Mouse (Mus musculus): ENCODE results near the gene Gng3. TPM values are rescaled to one million over a fixed set of nuclear protein-coding genes. Genes with fewer than 3 reads are reported as not detected.
A peak's percentile ranks its signal among the peaks of the same experiment; 100 is the strongest.
"Not testable (repeated sequence)": the region's sequence is repeated elsewhere in the genome, so short reads cannot be mapped to it uniquely, and the experiment has no call there.

The Gng3 gene
- polyA plus RNA-seq, 1 experiment from 2014 or later: 1.4 TPM

DNA sequence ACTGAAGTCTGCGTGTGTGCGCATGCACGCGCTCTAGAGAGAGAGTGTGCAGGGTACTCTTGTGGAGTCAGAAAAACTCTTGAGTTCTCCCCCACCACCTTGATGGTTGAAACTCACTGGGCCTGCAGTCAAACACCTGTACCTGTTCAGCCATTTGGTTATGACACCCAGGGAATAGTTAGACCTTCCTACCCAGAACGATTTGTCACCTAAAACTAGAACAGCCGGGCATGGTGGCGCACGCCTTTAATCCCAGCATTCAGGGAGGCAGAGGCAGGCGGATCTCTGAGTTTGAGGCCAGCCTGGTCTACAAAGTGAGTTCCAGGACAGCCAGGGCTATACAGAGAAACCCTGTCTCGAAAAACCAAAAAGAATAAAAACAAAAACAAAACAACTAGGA lies 2.7 kb downstream of the Gng3 start:
- not testable (repeated sequence) for H3K4me2 ChIP-seq (ENCODE audit: low read depth, low read length); ATAC-seq (replicated peaks; ENCODE audit: extremely low read depth, insufficient read depth, low FRiP score); H3K9me3 ChIP-seq (replicated peaks; ENCODE audit: control insufficient read depth, low read length); H3K27ac ChIP-seq (ENCODE audit: low read length); H3K4me3 ChIP-seq (ENCODE audit: low read length); H3K9ac ChIP-seq (ENCODE audit: low read length); H3K27me3 ChIP-seq (ENCODE audit: control insufficient read depth, insufficient read depth, low read length)
- peaks cover 26% of the 10 kb centered on the region for H3K4me1 ChIP-seq (ENCODE audit: control insufficient read depth, insufficient read depth, low read length)
- H3K36me3 ChIP-seq (ENCODE audit: control insufficient read depth, insufficient read depth): peaks cover 34% of the 10 kb centered on the region
- WGBS: 96% methylated on average over 10 of the region's 10 CpGs

DNA sequence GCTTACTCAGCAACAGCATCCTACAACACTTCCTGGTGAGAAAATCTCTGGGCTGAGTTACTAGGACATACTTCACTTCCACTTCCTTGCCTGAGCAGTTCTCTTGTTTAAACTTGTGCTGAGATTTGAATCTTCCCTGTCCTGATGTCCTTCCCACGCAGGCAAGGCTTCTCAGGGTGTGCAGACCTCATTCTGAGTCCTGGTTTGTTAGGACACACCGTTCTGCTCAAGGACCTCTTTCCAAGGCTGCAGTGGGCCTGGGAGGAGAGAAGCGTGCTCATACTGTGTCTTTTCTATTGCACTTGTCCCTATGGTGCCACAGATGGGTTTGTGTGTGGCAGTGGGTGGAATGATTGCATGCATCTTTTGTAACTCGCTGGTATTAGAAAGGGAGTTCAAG lies 6.0 kb downstream of the Gng3 start:
- Histone ChIP-seq H3K36me3 (ENCODE audit: control insufficient read depth, insufficient read depth) (peaks cover 67% of the 10 kb centered on the region), H3K27ac (ENCODE audit: low read length) (no peak overlapping the region), H3K4me1 (ENCODE audit: control insufficient read depth, insufficient read depth, low read length) (peaks cover under 1% of the 10 kb centered on the region; the same call in 1 of the 2 replicates), H3K4me3 (ENCODE audit: low read length) (no peak overlapping the region), H3K27me3 (ENCODE audit: control insufficient read depth, insufficient read depth, low read length) (no peaks in the 10 kb centered on the region), H3K4me2 (ENCODE audit: low read depth, low read length) (no peak overlapping the region), H3K9ac (ENCODE audit: low read length) (no peak overlapping the region), H3K9me3 (replicated peaks; ENCODE audit: control insufficient read depth, low read length) (no peaks in the 10 kb centered on the region)
- 87% methylated on average over 4 of the region's 4 CpGs for WGBS
- no peak for ATAC-seq (replicated peaks; ENCODE audit: extremely low read depth, insufficient read depth, low FRiP score)

DNA sequence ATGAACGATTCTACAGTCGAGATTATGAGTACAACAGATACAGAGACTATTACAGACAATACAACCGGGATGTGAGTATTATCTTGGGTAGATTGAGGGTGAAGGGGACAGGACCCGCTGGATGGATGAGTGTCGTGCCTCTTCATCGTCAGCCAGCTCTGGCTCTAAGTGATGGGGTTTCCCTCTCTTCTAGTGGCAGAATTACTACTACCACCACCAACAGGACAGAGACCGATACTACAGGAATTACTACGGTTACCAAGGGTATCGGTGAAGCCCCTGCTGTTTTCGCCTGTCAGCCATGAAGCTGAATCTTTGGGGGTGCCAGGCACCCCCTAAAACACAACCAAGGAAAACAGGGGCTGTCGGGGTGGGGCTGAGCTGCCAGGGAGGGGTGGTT lies 7.7 kb downstream of the Gng3 start:
- 83% methylated on average over 11 of the region's 11 CpGs for WGBS
- H3K27me3 ChIP-seq (ENCODE audit: control insufficient read depth, insufficient read depth, low read length): no peaks in the 10 kb centered on the region
- no peaks in the 10 kb centered on the region for H3K4me1 ChIP-seq (ENCODE audit: control insufficient read depth, insufficient read depth, low read length)

DNA sequence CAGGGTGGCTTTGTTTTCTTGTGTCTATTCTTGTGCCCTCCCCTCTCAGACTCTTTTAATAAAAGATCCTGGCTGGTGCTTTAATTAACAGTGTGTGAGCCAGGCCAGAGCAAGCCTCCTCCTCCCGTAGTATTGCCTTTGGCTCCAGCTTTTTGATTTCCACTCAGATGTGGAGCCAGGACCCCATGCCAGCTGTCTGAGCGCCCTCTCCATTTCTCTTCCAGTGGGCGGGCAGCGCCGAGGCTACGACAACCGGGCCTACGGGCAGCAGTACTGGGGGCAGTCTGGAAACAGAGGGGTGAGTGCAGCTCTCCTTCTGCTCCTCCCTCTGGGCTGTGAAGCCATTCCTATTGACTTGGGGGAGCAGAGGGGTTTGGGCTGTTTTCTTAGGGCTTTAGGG lies 8.3 kb downstream of the Gng3 start:
- no peak overlapping the region for H3K9ac ChIP-seq (ENCODE audit: low read length)
- ATAC-seq (replicated peaks; ENCODE audit: extremely low read depth, insufficient read depth, low FRiP score): no peak
- no peaks in the 10 kb centered on the region for H3K9me3 ChIP-seq (replicated peaks; ENCODE audit: control insufficient read depth, low read length)
- H3K4me3 ChIP-seq (ENCODE audit: low read length): no peak overlapping the region
- 87% methylated on average over 8 of the region's 8 CpGs for WGBS
- no peaks in the 10 kb centered on the region for H3K27me3 ChIP-seq (ENCODE audit: control insufficient read depth, insufficient read depth, low read length)
- peaks cover 85% of the 10 kb centered on the region for H3K36me3 ChIP-seq (ENCODE audit: control insufficient read depth, insufficient read depth)
- H3K27ac ChIP-seq (ENCODE audit: low read length): no peak overlapping the region
- no peak overlapping the region for H3K4me2 ChIP-seq (ENCODE audit: low read depth, low read length)
- no peaks in the 10 kb centered on the region for H3K4me1 ChIP-seq (ENCODE audit: control insufficient read depth, insufficient read depth, low read length)

More for the DNA sequence above, 7.7 kb downstream of the Gng3 start:
- no peak overlapping the region for H3K27ac ChIP-seq (ENCODE audit: low read length)
- no peak overlapping the region for H3K4me3 ChIP-seq (ENCODE audit: low read length)
- H3K9ac ChIP-seq (ENCODE audit: low read length): no peak overlapping the region
- no peaks in the 10 kb centered on the region for H3K9me3 ChIP-seq (replicated peaks; ENCODE audit: control insufficient read depth, low read length)
- H3K36me3 ChIP-seq (ENCODE audit: control insufficient read depth, insufficient read depth): peaks cover 82% of the 10 kb centered on the region
- ATAC-seq (replicated peaks; ENCODE audit: extremely low read depth, insufficient read depth, low FRiP score): no peak
- H3K4me2 ChIP-seq (ENCODE audit: low read depth, low read length): no peak overlapping the region

DNA sequence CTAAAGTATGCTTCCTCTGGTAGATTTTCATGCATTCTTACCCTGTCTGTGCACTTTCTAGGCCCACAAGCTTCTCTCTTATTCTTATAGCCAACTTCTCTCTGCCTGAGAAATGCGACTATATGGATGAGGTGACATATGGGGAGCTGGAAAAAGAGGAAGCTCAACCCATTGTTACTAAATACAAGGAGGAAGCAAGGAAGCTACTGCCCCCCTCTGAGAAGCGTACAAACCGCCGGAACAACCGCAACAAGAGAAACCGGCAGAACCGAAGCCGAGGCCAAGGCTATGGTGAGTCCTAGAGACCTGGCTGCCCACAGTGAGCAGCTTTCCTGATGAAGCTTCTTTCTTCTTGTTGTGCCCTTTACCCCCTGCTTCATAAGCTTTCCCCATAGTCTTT lies 9.3 kb downstream of the Gng3 start, which contains the start of gene AC129217.1:
Gene AC129217.1 (plus strand): TSS at position 114 of the 400 bp plus-strand sequence.
- 80% methylated on average over 8 of the region's 8 CpGs for WGBS
- Histone ChIP-seq H3K36me3 (ENCODE audit: control insufficient read depth, insufficient read depth) (peaks cover 87% of the 10 kb centered on the region), H3K4me2 (ENCODE audit: low read depth, low read length) (no peak within 1 kb of the TSS), H3K9ac (ENCODE audit: low read length) (no peak within 1 kb of the TSS), H3K27ac (ENCODE audit: low read length) (no peak within 1 kb of the TSS), H3K4me1 (ENCODE audit: control insufficient read depth, insufficient read depth, low read length) (no peaks in the 10 kb centered on the region), H3K9me3 (replicated peaks; ENCODE audit: control insufficient read depth, low read length) (no peaks in the 10 kb centered on the region), H3K4me3 (ENCODE audit: low read length) (no peak within 1 kb of the TSS), H3K27me3 (ENCODE audit: control insufficient read depth, insufficient read depth, low read length) (no peaks in the 10 kb centered on the region)
- ATAC-seq (replicated peaks; ENCODE audit: extremely low read depth, insufficient read depth, low FRiP score): no peak

DNA sequence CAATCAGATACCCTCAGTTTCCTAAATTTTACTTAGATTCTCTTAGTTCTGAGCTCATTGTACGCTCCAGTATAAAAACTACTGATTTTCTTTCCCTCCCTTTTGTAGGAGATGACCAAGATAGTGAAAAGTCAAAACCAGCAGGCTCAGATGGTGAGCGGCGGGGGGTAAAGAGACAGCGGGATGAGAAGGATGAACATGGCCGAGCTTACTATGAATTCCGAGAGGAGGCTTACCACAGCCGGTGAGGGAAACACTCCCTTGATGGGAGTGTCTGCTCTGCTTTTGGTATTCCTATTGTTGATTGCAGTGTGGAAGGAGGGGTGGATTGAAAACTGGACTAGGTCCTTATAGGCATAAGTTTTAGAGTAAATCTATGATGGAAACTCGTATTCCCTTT lies 16.3 kb downstream of the Gng3 start:
- Histone ChIP-seq H3K27ac (ENCODE audit: low read length) (no peak overlapping the region), H3K4me3 (ENCODE audit: low read length) (peak overlapping the region; percentile 33), H3K27me3 (ENCODE audit: control insufficient read depth, insufficient read depth, low read length) (no peaks in the 10 kb centered on the region), H3K9me3 (replicated peaks; ENCODE audit: control insufficient read depth, low read length) (no peaks in the 10 kb centered on the region), H3K4me2 (ENCODE audit: low read depth, low read length) (peak overlapping the region; percentile 88), H3K4me1 (ENCODE audit: control insufficient read depth, insufficient read depth, low read length) (peaks cover 18% of the 10 kb centered on the region), H3K9ac (ENCODE audit: low read length) (no peak overlapping the region), H3K36me3 (ENCODE audit: control insufficient read depth, insufficient read depth) (peaks cover 42% of the 10 kb centered on the region)
- WGBS: 64% methylated on average over 8 of the region's 8 CpGs
- ATAC-seq (replicated peaks; ENCODE audit: extremely low read depth, insufficient read depth, low FRiP score): no peak

DNA sequence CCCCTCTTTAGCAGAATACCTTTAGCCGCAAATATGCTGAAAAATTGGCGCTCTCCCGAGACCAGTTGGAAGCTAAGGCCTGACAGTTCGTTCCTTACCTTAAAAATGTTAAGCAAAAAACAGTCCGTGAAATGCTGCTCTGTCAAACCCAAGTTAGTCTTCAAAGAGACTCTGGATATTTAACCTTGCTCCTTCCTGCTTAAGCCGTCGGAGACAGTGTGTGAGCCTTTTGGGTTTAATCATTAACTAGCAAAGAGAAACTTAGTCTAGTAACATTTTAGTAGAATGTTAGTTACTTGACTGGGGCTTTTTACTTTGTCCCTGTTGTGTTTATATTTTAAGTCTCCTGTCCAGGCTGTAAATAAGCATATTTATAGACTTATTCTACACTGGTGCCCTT lies 17.8 kb downstream of the Gng3 start:
- Histone ChIP-seq H3K27ac (ENCODE audit: low read length) (peak overlapping the region; percentile 100), H3K4me3 (ENCODE audit: low read length) (peak overlapping the region; percentile 100), H3K9ac (ENCODE audit: low read length) (peak overlapping the region; percentile 98), H3K36me3 (ENCODE audit: control insufficient read depth, insufficient read depth) (peaks cover 33% of the 10 kb centered on the region), H3K9me3 (replicated peaks; ENCODE audit: control insufficient read depth, low read length) (no peaks in the 10 kb centered on the region), H3K4me1 (ENCODE audit: control insufficient read depth, insufficient read depth, low read length) (peaks cover 29% of the 10 kb centered on the region), H3K4me2 (ENCODE audit: low read depth, low read length) (peak overlapping the region; percentile 88), H3K27me3 (ENCODE audit: control insufficient read depth, insufficient read depth, low read length) (no peaks in the 10 kb centered on the region)
- ATAC-seq (replicated peaks; ENCODE audit: extremely low read depth, insufficient read depth, low FRiP score): no peak
- WGBS: under 1% methylated on average over 7 of the region's 7 CpGs

DNA sequence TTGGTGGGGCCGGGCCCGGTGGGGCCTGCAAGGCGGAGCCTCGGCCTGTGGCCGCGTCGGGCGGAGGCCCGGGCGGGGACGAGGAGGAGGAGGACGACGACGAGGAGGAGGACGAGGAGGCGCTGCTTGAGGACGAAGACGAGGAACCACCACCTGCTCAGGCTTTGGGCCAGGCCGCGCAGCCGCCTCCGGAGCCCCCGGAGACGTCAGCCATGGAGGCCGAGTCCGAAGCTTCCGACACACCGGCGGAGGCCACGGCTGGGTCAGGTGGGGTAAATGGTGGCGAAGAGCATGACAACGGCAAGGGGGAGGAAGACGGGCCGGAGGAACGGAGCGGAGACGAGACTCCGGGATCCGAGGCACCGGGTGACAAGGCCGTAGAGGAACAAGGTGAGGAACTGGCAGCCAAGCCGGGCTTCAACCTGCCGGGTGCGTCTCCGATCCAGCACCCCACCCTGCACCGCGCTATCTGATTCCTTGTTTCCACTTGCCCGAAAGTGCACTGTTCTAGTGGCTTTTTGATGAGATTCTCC lies 18.5 kb downstream of the Gng3 start:
- peak; percentile 13 for ATAC-seq (replicated peaks; ENCODE audit: extremely low read depth, insufficient read depth, low FRiP score)
- H3K4me2 ChIP-seq (ENCODE audit: low read depth, low read length): peak overlapping the region; percentile 88
- no peaks in the 10 kb centered on the region for H3K9me3 ChIP-seq (replicated peaks; ENCODE audit: control insufficient read depth, low read length)
- H3K4me1 ChIP-seq (ENCODE audit: control insufficient read depth, insufficient read depth, low read length): peaks cover 29% of the 10 kb centered on the region
- peak overlapping the region; percentile 100 for H3K4me3 ChIP-seq (ENCODE audit: low read length)
- peak overlapping the region; percentile 100 for H3K27ac ChIP-seq (ENCODE audit: low read length)
- H3K36me3 ChIP-seq (ENCODE audit: control insufficient read depth, insufficient read depth): peaks cover 31% of the 10 kb centered on the region
- H3K27me3 ChIP-seq (ENCODE audit: control insufficient read depth, insufficient read depth, low read length): no peaks in the 10 kb centered on the region
- H3K9ac ChIP-seq (ENCODE audit: low read length): peak overlapping the region; percentile 98
- under 1% methylated on average over 47 of the region's 48 CpGs for WGBS

DNA sequence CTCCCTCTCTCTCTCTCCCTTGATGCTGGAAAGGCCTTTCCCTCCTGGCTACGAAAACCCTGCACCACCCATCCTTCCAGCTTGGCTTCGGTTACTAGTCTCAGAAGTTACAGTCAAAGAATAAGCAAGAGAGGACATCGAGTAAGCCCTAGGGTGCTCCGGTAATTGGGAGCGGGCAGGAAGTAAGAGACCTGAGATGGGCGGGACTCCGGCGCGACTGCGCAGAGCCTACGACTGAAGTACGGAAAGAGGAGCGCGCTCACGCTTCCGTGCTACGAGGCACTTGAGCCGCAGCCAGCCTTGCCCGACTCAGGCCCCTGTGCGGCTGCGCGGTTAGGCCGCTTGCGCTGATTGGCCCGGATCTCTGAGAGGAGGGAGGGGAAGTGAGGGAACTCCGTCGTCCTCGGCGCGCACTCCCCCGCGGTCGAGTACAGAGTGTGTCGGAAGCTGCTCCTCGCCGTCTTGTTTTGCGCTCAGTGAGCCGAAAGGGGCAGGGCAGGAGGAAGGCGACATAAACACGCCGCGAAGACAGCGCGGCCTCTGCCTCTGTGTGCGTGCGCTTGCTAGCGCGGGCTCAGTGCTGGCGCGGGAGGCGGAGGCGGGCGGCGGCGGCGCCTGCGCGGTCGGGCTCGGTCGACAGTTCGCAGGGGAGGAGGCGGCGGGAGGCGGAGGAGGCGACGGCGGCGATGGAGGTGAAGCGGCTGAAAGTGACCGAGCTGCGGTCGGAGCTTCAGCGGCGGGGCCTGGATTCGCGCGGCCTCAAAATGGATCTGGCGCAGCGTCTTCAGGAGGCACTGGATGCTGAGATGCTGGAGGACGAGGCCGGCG lies 19.2 kb downstream of the Gng3 start, which contains the start of gene Hnrnpul2:
Gene Hnrnpul2 (plus strand): TSS at position 415 of the 828 bp plus-strand sequence.
- peaks cover 29% of the 10 kb centered on the region for H3K4me1 ChIP-seq (ENCODE audit: control insufficient read depth, insufficient read depth, low read length)
- H3K4me3 ChIP-seq (ENCODE audit: low read length): peak within 1 kb of the TSS; percentile 100
- WGBS: under 1% methylated on average over 81 of the region's 83 CpGs
- no peaks in the 10 kb centered on the region for H3K9me3 ChIP-seq (replicated peaks; ENCODE audit: control insufficient read depth, low read length)
- H3K9ac ChIP-seq (ENCODE audit: low read length): peak within 1 kb of the TSS; percentile 98
- peak; percentile 94 for ATAC-seq (replicated peaks; ENCODE audit: extremely low read depth, insufficient read depth, low FRiP score)
- no peaks in the 10 kb centered on the region for H3K27me3 ChIP-seq (ENCODE audit: control insufficient read depth, insufficient read depth, low read length)
- peaks cover 30% of the 10 kb centered on the region for H3K36me3 ChIP-seq (ENCODE audit: control insufficient read depth, insufficient read depth)
- peak within 1 kb of the TSS; percentile 100 for H3K27ac ChIP-seq (ENCODE audit: low read length)
- peak within 1 kb of the TSS; percentile 88 for H3K4me2 ChIP-seq (ENCODE audit: low read depth, low read length)

Data from heart, embryonic 16.5 days (tissue).